In genomic region chr6:37298982-37299381, GRCm38 (mm10) we compare ENCODE assay signal across 8 mouse cellular contexts. TPM values are rescaled to one million over a fixed set of nuclear protein-coding genes. Genes with fewer than 3 reads are reported as not detected.
DNase-seq lines count a peak whose midpoint lies in the region; ATAC-seq and TF ChIP-seq lines count a peak whose summit lies in the region.

No protein-coding gene starts in this region.

- no peak for ATAC-seq in lung, embryonic 14.5 days (ENCODE audit: insufficient read depth)
- no peak for ATAC-seq in forebrain, embryonic 11.5 days (replicated peaks; ENCODE audit: low FRiP score)
- no peak for ATAC-seq in limb, embryonic 12.5 days (ENCODE audit: insufficient number of reproducible peaks, insufficient read depth, low FRiP score, low TSS enrichment, low read depth)
- ATAC-seq in megakaryocyte-erythroid progenitor cell, adult 5-6 weeks (replicated peaks; ENCODE audit: low FRiP score, low TSS enrichment, poor library complexity, severe bottlenecking): no peak

- peaks cover 53% of the 10 kb centered on the region for H3K27me3 ChIP-seq in lung, embryonic 14.5 days (ENCODE audit: insufficient read depth, low read length)
- peaks cover 14% of the 10 kb centered on the region for H3K27me3 ChIP-seq in forebrain, embryonic 11.5 days (ENCODE audit: control insufficient read depth, insufficient read depth, low read length)
- peaks cover 67% of the 10 kb centered on the region for H3K27me3 ChIP-seq in limb, embryonic 12.5 days

- 31% methylated on average over 4 of the region's 4 CpGs for WGBS in lung, embryonic 14.5 days
- WGBS in forebrain, embryonic 11.5 days: 24% methylated on average over 4 of the region's 4 CpGs
- 33% methylated on average over 4 of the region's 4 CpGs for WGBS in limb, embryonic 12.5 days

- 0 out of 2 replicates have a peak, but pooled peaks cover 4% of the 10 kb centered on the region for H3K4me1 ChIP-seq in lung, embryonic 14.5 days (ENCODE audit: insufficient read depth)
- H3K4me1 ChIP-seq in forebrain, embryonic 11.5 days (replicated peaks; ENCODE audit: control insufficient read depth, insufficient read depth, low read length): peaks cover 8% of the 10 kb centered on the region; the same call in 1 of the 2 replicates
- H3K4me1 ChIP-seq in limb, embryonic 12.5 days (replicated peaks): peaks cover 18% of the 10 kb centered on the region

- H3K4me2 ChIP-seq in lung, embryonic 14.5 days: peak overlapping the region; percentile 91
- H3K4me2 ChIP-seq in forebrain, embryonic 11.5 days (ENCODE audit: low read depth, low read length, severe bottlenecking): peak overlapping the region; percentile 93
- peak overlapping the region; percentile 99 for H3K4me2 ChIP-seq in limb, embryonic 12.5 days

- no peak for TF ChIP-seq CTCF in lung, embryonic 14.5 days (IDR thresholded peaks at IDR 0.05; ENCODE audit: low read depth)

- no peak overlapping the region for H3K27ac ChIP-seq in lung, embryonic 14.5 days (ENCODE audit: low read depth)
- H3K27ac ChIP-seq in forebrain, embryonic 11.5 days (ENCODE audit: low read depth, low read length): no peak overlapping the region
- no peak overlapping the region for H3K27ac ChIP-seq in limb, embryonic 12.5 days

- DNase-seq in lung, embryonic 14.5 days: no peak
- DNase-seq in lung, postnatal 25 days (ENCODE audit: low spot score): no peak
- DNase-seq in forebrain, embryonic 11.5 days (ENCODE audit: low spot score): no peak
- peak; percentile 28 for DNase-seq in retina, postnatal 1 day
- no peak for DNase-seq in frontal cortex, postnatal 14 days (ENCODE audit: low spot score in 2 of 2)
- DNase-seq in T-cell, adult 2 months (ENCODE audit: low spot score): no peak

- peak overlapping the region; percentile 56 for H3K4me3 ChIP-seq in lung, embryonic 14.5 days (ENCODE audit: low read depth, low read length)
- H3K4me3 ChIP-seq in forebrain, embryonic 11.5 days (ENCODE audit: low read depth, low read length): peak overlapping the region; percentile 72
- peak overlapping the region; percentile 71 for H3K4me3 ChIP-seq in limb, embryonic 12.5 days (replicated peaks)

- no peaks in the 10 kb centered on the region for H3K9me3 ChIP-seq in lung, embryonic 14.5 days (ENCODE audit: low read depth, low read length)
- no peaks in the 10 kb centered on the region for H3K9me3 ChIP-seq in forebrain, embryonic 11.5 days (ENCODE audit: control insufficient read depth, low read length)
- H3K9me3 ChIP-seq in limb, embryonic 12.5 days: no peaks in the 10 kb centered on the region

- H3K9ac ChIP-seq in lung, embryonic 14.5 days: no peak overlapping the region
- H3K9ac ChIP-seq in forebrain, embryonic 11.5 days (ENCODE audit: low read length): peak overlapping the region; percentile 79
- no peak overlapping the region for H3K9ac ChIP-seq in limb, embryonic 12.5 days (replicated peaks)

- no peaks in the 10 kb centered on the region for H3K36me3 ChIP-seq in lung, embryonic 14.5 days (ENCODE audit: insufficient read depth)
- no peaks in the 10 kb centered on the region for H3K36me3 ChIP-seq in forebrain, embryonic 11.5 days (ENCODE audit: control insufficient read depth, insufficient read depth, low read length)
- no peaks in the 10 kb centered on the region for H3K36me3 ChIP-seq in limb, embryonic 12.5 days

RNA-seq across cellular contexts. Expression of gene Dgki, which starts 1.0 kb away (rescaled TPM):
- 0.34 and 0.46 TPM in 2 replicates for polyA plus RNA-seq in lung, embryonic 14.5 days (2014; fragmentation: Nextera tagmentation; extraction: Ambion mirVana)
- 2.8 TPM in 2 replicates for polyA plus RNA-seq in forebrain, embryonic 11.5 days (2014; fragmentation: Nextera tagmentation; extraction: Ambion mirVana)
- 1.0 TPM in 2 replicates for polyA plus RNA-seq in limb, embryonic 12.5 days (2016; fragmentation: Nextera tagmentation; extraction: Ambion mirVana)
- 0.42 and 1.1 TPM in 2 replicates for total RNA-seq in megakaryocyte-erythroid progenitor cell, adult 5-6 weeks (2014; fragmentation: Nextera tagmentation)
- total RNA-seq in megakaryocyte-erythroid progenitor cell, adult 5-6 weeks (2017): 0.28 and 1.6 TPM in 2 replicates
